ENCODE assay signal across 8 mouse cellular contexts in genomic region chr17:45594881-45595735, GRCm38 (mm10). TPM values are rescaled to one million over a fixed set of nuclear protein-coding genes. Genes with fewer than 3 reads are reported as not detected.
A peak's percentile ranks its signal among the peaks of the same experiment; 100 is the strongest.
DNase-seq lines count a peak whose midpoint lies in the region; ATAC-seq and TF ChIP-seq lines count a peak whose summit lies in the region.

No protein-coding gene starts in this region.

- peaks cover 58% of the 10 kb centered on the region for H3K4me1 ChIP-seq in forebrain, embryonic 12.5 days
- peaks cover 92% of the 10 kb centered on the region for H3K4me1 ChIP-seq in limb, embryonic 10.5 days
- peaks cover 18% of the 10 kb centered on the region; the same call in 1 of the 2 replicates for H3K4me1 ChIP-seq in spleen, adult 2 months (ENCODE audit: control insufficient read depth, insufficient read depth, insufficient read length)

- H3K4me3 ChIP-seq in forebrain, embryonic 12.5 days (replicated peaks), result peak overlapping the region; percentile 52
- peak overlapping the region; percentile 63 for H3K4me3 ChIP-seq in limb, embryonic 10.5 days
- H3K4me3 ChIP-seq in spleen, adult 2 months (ENCODE audit: extremely low read depth, insufficient read depth, insufficient read length), result peak overlapping the region; percentile 68

- peak overlapping the region; percentile 71 for H3K9ac ChIP-seq in forebrain, embryonic 12.5 days

- peak overlapping the region; percentile 1; the same call in 1 of the 2 replicates for H3K27ac ChIP-seq in forebrain, embryonic 12.5 days
- H3K27ac ChIP-seq in limb, embryonic 10.5 days, result peak overlapping the region; percentile 81
- peak overlapping the region; percentile 50 for H3K27ac ChIP-seq in spleen, adult 2 months (ENCODE audit: insufficient read depth, low read length)

- no peaks in the 10 kb centered on the region for H3K9me3 ChIP-seq in forebrain, embryonic 12.5 days
- H3K9me3 ChIP-seq in limb, embryonic 10.5 days (replicated peaks), result no peaks in the 10 kb centered on the region

- no peak for TF ChIP-seq POLR2A in spleen, adult 2 months (IDR thresholded peaks at IDR 0.05; ENCODE audit: low read depth, low read length)

- no peaks in the 10 kb centered on the region for H3K36me3 ChIP-seq in forebrain, embryonic 12.5 days (replicated peaks)
- no peaks in the 10 kb centered on the region for H3K36me3 ChIP-seq in limb, embryonic 10.5 days
- no peaks in the 10 kb centered on the region for H3K36me3 ChIP-seq in spleen, adult 2 months (ENCODE audit: control insufficient read depth, insufficient read depth, low read length)

- peak; percentile 83 for ATAC-seq in forebrain, embryonic 12.5 days (ENCODE audit: low FRiP score)

- intact Hi-C loops in heart, postnatal 36 days (cut with DNase I), result no loop called here

- peaks cover 57% of the 10 kb centered on the region for H3K27me3 ChIP-seq in forebrain, embryonic 12.5 days
- peaks cover 74% of the 10 kb centered on the region for H3K27me3 ChIP-seq in limb, embryonic 10.5 days (ENCODE audit: low read depth, poor library complexity, severe bottlenecking)
- H3K27me3 ChIP-seq in spleen, adult 2 months (ENCODE audit: control insufficient read depth, insufficient read depth, low read length), result no peaks in the 10 kb centered on the region

- peak; percentile 51 for DNase-seq in layer of hippocampus, adult 11-12 months (ENCODE audit: low spot score)
- no peak for DNase-seq in layer of hippocampus, adult 8-10 months (ENCODE audit: low spot score in 2 of 2)
- peak; percentile 74 for DNase-seq in cerebellum, adult 11 months
- DNase-seq in heart, postnatal 36 days, result peak; percentile 83 to 87
- peak; percentile 85 for DNase-seq in limb, embryonic 10.5 days (ENCODE audit: low spot score)
- DNase-seq in mesoderm, embryonic 11.5 days (ENCODE audit: low read depth, low spot score), result peak; percentile 66
- DNase-seq in spleen, adult 2 months (ENCODE audit: low read depth in 1 of 2, low spot score in 2 of 2), result peak in 1 of 2 experiments; percentile 71

- H3K4me2 ChIP-seq in forebrain, embryonic 12.5 days, result peak overlapping the region; percentile 97

- 2% methylated on average over 44 of the region's 58 CpGs for WGBS in forebrain, embryonic 12.5 days
- WGBS in limb, embryonic 10.5 days, result 1% methylated on average over 58 of the region's 58 CpGs
- under 1% methylated on average over 55 of the region's 58 CpGs for WGBS in spleen, adult 2 months

- no peak for TF ChIP-seq CTCF in spleen, adult 2 months (IDR thresholded peaks at IDR 0.05; ENCODE audit: extremely low read depth, insufficient read depth, insufficient read length, insufficient replicate concordance)

RNA-seq across cellular contexts. Expression of gene Slc29a1, which starts 4.3 kb away (rescaled TPM):
- total RNA-seq in layer of hippocampus, adult 8-10 months (2022), result 10 to 100 TPM; 19.4 to 26.3 (median 21.0) TPM
- 50.2 and 52.0 TPM in 2 replicates for polyA plus RNA-seq in forebrain, embryonic 12.5 days (2016; fragmentation: Nextera tagmentation; extraction: Ambion mirVana)
- total RNA-seq in heart, postnatal 36 days (2021), result 10 to 100 TPM; 66.7 to 73.5 TPM
- 40.3 and 41.6 TPM in 2 replicates for polyA plus RNA-seq in limb, embryonic 10.5 days (2016; fragmentation: Nextera tagmentation; extraction: Ambion mirVana)
- 108 and 122 TPM in 2 replicates for polyA plus RNA-seq in spleen, adult 2 months (2012; rRNA removed)

RNA-seq across cellular contexts. Expression of gene Mymx, which starts 6.8 kb away (rescaled TPM):
- total RNA-seq in layer of hippocampus, adult 8-10 months (2022), result not detected
- polyA plus RNA-seq in forebrain, embryonic 12.5 days (2016; fragmentation: Nextera tagmentation; extraction: Ambion mirVana), result 0.24 TPM in 1 of 2 replicates, not detected in the other
- not detected for total RNA-seq in heart, postnatal 36 days (2021)
- polyA plus RNA-seq in limb, embryonic 10.5 days (2016; fragmentation: Nextera tagmentation; extraction: Ambion mirVana), result 1.2 TPM in 1 of 2 replicates, not detected in the other
- polyA plus RNA-seq in spleen, adult 2 months (2012; rRNA removed), result not detected in 2 replicates

RNA-seq across cellular contexts. Expression of gene Hsp90ab1, which starts 22.0 kb away (rescaled TPM):
- total RNA-seq in layer of hippocampus, adult 8-10 months (2022), result 1,000 to 10,000 TPM; 1,566 to 2,023 (median 1,742) TPM
- polyA plus RNA-seq in forebrain, embryonic 12.5 days (2016; fragmentation: Nextera tagmentation; extraction: Ambion mirVana), result 1,580 and 1,603 TPM in 2 replicates
- 1,000 to 10,000 TPM; 1,126 to 1,337 TPM for total RNA-seq in heart, postnatal 36 days (2021)
- polyA plus RNA-seq in limb, embryonic 10.5 days (2016; fragmentation: Nextera tagmentation; extraction: Ambion mirVana), result 2,007 and 2,405 TPM in 2 replicates
- 194 and 202 TPM in 2 replicates for polyA plus RNA-seq in spleen, adult 2 months (2012; rRNA removed)

RNA-seq across cellular contexts. Expression of gene Slc35b2, which starts 31.4 kb away (rescaled TPM):
- total RNA-seq in layer of hippocampus, adult 8-10 months (2022), result 10 to 100 TPM; 26.6 to 35.6 (median 30.3) TPM
- polyA plus RNA-seq in forebrain, embryonic 12.5 days (2016; fragmentation: Nextera tagmentation; extraction: Ambion mirVana), result 91.0 and 91.7 TPM in 2 replicates
- total RNA-seq in heart, postnatal 36 days (2021), result 10 to 100 TPM; 27.6 to 32.7 TPM
- polyA plus RNA-seq in limb, embryonic 10.5 days (2016; fragmentation: Nextera tagmentation; extraction: Ambion mirVana), result 102 and 105 TPM in 2 replicates
- 70.9 and 71.3 TPM in 2 replicates for polyA plus RNA-seq in spleen, adult 2 months (2012; rRNA removed)

RNA-seq across cellular contexts. Expression of gene Nfkbie, which starts 39.6 kb away (rescaled TPM):
- 1 to 10 TPM; 2.3 to 3.3 (median 2.7) TPM for total RNA-seq in layer of hippocampus, adult 8-10 months (2022)
- polyA plus RNA-seq in forebrain, embryonic 12.5 days (2016; fragmentation: Nextera tagmentation; extraction: Ambion mirVana), result 5.5 and 5.7 TPM in 2 replicates
- total RNA-seq in heart, postnatal 36 days (2021), result 1 to 10 TPM; 1.4 to 1.5 TPM
- 5.1 and 5.2 TPM in 2 replicates for polyA plus RNA-seq in limb, embryonic 10.5 days (2016; fragmentation: Nextera tagmentation; extraction: Ambion mirVana)
- polyA plus RNA-seq in spleen, adult 2 months (2012; rRNA removed), result 50.4 and 65.9 TPM in 2 replicates

Comparison
In these comparisons a context has a peak if more than half of its experiments do, and no peak if none do; other contexts are left out.
1. DNase-seq: peak in layer of hippocampus, adult 11-12 months (single experiment), cerebellum, adult 11 months (single experiment), heart, postnatal 36 days (2 of 2), limb, embryonic 10.5 days (single experiment) and mesoderm, embryonic 11.5 days (single experiment); none in layer of hippocampus, adult 8-10 months (0 of 2).
2. H3K27ac ChIP-seq: peak in every context shown above with its lines; median percentile 81 in limb, embryonic 10.5 days; 50 in spleen, adult 2 months; 1 in forebrain, embryonic 12.5 days.
3. Peak in every context shown above with its lines, with median percentiles within 50 percentile points of each other: H3K4me3 ChIP-seq.